Mouse (Mus musculus) CD4-positive, CD25-positive, alpha-beta regulatory T cell (primary cell): ENCODE measurements around the gene Gm17657. TPM values are rescaled to one million over a fixed set of nuclear protein-coding genes. Genes with fewer than 3 reads are reported as not detected.

Experiments used
- polyA plus RNA-seq: library from polyadenylated mRNA; unstranded; fragments of 100-300 nt; shearing (Covaris generic); gene quantifications from one replicate; pipeline ENCODE4 v1.2.1, GENCODE M21; 2017

Gene Gm17657
- polyA plus RNA-seq, result 0.12 TPM

DNA sequence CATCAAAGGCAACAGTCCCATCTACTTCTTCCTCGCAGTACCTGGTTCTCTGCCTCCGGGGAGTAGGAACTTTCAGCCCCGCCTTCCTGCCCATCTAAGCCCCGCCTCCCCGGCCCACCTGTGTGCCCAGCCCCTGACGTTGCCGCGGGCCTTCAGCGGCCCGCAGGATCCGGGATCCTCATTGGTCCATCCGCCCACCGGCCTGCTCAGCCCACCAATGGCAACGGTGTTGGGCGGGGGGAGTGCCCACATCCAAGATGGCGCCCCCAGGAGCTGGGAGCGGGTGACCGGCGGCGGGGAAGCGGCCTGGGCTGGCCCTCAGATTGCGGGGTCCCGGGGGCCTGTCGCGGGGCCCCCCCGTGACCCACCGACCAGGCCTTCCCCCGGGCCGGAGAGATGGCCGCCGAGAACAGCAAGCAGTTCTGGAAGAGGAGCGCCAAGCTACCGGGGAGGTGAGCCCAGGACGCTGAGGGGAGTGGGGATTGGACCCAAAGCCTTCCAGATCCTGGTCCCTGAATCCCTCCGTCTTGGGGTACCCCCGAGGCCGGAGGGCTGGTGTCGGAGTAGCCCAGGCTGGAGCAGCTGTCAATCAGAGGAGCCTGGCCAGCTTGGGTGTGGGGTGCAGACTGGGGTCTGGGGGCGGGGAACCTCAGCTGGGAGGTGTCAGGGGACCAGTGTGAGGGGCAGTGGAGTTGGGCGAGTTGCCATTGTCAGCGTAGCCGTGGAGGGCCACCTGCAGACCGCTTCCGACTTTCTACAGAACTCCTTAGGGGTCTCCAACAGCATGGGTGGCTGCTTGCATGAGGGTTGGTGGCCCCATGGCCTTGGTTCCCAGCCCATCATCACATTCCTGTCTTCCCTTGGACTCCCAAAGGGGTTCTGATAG, at the start of gene Gm17657, which contains the start of gene Tbc1d22b:
Gene Gm17657, minus strand, starts transcription at position 96 of the 886 bp plus-strand sequence.
Gene Tbc1d22b, plus strand, starts transcription at position 243 of the 886 bp plus-strand sequence.

GRCm38 (mm10) chr17:29552162-29552732, 2.8 kb upstream of the Gm17657 start, which contains the start of gene Tmem217:
Gene Tmem217 (minus strand): TSS chr17:29552385.

DNA sequence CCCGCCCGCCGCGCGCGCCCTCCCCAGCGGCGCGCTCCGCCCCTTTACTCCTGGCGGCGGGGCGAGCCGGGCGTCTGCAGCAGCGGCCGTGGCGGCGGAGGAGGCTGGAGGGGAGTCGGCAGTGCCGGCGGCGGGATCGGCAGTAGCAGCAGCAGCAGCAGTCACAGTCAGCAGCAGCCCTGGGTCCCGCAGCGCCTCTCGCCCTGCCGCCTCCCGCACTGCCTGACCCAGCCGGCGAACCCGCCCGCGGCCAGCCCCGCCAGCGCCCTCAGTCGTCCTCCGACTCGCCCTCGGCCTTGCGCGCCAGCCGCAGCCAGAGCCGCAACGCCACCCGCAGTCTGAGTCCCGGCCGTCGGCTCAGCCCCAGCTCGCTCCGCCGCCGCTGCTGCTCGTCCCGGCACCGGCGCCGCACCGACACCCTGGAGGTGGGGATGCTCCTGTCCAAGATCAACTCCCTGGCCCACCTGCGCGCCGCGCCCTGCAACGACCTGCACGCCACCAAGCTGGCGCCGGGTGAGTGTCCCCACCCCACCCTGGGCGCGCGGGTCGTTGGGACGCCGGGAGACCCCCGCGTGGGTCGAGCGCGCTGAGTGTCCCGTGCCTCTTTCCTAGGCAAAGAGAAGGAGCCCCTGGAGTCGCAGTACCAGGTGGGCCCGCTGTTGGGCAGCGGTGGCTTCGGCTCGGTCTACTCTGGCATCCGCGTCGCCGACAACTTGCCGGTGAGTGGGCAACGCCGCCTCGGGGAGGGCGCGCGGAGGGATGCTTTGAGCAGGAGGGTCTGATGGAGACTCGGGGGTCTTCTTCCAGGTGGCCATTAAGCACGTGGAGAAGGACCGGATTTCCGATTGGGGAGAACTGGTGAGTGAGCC, 58.5 kb downstream of the Gm17657 start, which contains the start of gene Pim1:
Gene Pim1, plus strand, starts transcription at position 41 of the 869 bp plus-strand sequence.

Other genes starting within 250 kb of the Gm17657 start
- 0.23 TPM for gene Pi16, start 232.0 kb downstream of the Gm17657 start, polyA plus RNA-seq
- 118 TPM for gene Mtch1, start 201.7 kb downstream of the Gm17657 start, polyA plus RNA-seq
- 1.8 TPM for gene Fgd2, start 188.7 kb downstream of the Gm17657 start, polyA plus RNA-seq
- gene Pim1, start 58.9 kb downstream of the Gm17657 start, polyA plus RNA-seq, result 95.5 TPM
- gene Tbc1d22b, start 147 bp upstream of the Gm17657 start, polyA plus RNA-seq, result 38.6 TPM
- 4.2 TPM for gene Tmem217, start 2.7 kb upstream of the Gm17657 start, polyA plus RNA-seq
- 70.3 TPM for gene Rnf8, start 65.2 kb upstream of the Gm17657 start, polyA plus RNA-seq
- gene Gm28043, start 65.2 kb upstream of the Gm17657 start, polyA plus RNA-seq, result 7.5 TPM
- gene Cmtr1, start 111.0 kb upstream of the Gm17657 start, polyA plus RNA-seq, result 220 TPM
- gene Ccdc167, start 167.4 kb upstream of the Gm17657 start, polyA plus RNA-seq, result 8.5 TPM